Mouse (Mus musculus): Measurements from ENCODE around the gene Ptpn14. TPM values are rescaled to one million over a fixed set of nuclear protein-coding genes. Genes with fewer than 3 reads are reported as not detected.
"Not testable (repeated sequence)": the region's sequence is repeated elsewhere in the genome, so short reads cannot be mapped to it uniquely, and the experiment has no call there.

The Ptpn14 gene
- polyA plus RNA-seq (2011; ENCODE audit: insufficient read length, low read depth, missing spikeins) = 57.3 and 64.4 TPM in 2 replicates

DNA sequence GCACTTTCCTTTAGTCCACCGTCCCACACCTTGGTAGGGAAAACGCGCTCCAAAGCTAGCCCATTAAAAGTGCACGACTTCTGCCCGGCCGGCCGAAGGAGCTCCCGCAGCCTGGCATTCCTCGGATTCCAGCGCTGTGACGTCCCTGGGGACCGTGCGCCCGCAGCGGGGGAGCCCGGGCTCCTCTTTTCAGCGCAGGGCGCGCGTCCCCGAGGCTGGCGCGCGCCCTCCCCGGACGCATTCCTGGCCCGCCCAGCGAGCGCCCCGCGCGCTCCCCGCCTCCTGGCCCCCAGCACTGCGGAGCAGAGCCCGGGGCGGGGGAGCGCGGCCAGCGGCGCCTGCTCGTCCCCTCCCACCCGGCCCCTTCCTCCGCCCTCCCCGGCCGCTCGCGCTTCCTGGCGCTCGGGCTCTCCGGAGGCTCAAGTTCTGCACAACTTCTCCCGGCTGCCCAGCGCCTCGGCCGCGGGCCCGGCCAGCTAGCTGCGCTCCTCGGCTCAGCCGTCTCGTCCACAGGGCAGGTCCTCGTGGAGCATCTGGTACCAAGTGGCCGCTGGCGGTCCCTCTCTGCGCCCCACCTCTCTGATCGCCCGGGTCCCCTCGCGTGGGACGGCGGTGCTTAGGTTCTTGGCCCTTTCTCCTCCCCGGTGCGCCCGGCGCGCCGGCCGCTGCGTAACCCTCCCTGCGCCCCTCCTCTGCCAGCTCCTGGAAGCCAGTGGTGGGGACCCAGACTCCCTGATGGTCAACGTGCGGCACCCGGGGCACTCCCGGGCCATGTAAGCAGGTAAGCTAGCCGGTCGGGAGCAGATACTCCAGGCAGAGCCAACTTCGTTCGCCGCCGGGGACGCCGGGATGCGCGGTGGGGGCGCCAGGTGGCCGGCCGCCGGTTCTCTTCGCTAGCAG is at the start of gene Ptpn14:
Gene Ptpn14 (plus strand): TSS at position 385 of the 900 bp plus-strand sequence.
- TF ChIP-seq CTCF (IDR thresholded peaks at IDR 0.05; ENCODE audit: borderline replicate concordance, insufficient read depth, low read length) = no peak
- peak; percentile 77 for TF ChIP-seq POLR2A (IDR thresholded peaks at IDR 0.05; ENCODE audit: low read depth, low read length)

DNA sequence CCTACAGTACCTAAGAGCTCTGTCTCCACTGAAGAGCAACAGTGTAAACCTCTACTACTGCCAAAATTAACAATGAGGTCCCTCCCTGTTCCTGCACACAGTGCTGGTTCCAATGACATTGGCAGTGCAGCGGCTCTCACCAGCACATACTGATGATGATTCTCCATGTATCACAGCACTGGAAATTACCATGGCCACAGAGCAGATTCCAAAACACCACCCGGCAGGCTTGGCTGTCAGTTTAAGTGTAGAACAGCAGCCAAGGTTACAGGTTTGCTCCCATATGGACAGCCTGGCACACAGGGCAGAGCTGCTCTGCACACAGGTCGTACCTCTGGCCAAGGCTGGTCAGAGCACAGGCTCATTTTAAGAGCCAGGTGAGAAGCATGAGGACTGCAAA is 48.5 kb upstream of the Ptpn14 start:
- H3K27ac ChIP-seq (ENCODE audit: insufficient read depth, low read length) = no peak overlapping the region
- H3K4me1 ChIP-seq (ENCODE audit: control insufficient read depth, insufficient read depth, low read length) = no peaks in the 10 kb centered on the region
- H3K4me3 ChIP-seq (ENCODE audit: insufficient read depth, low read length) = no peak overlapping the region
- no peak for TF ChIP-seq CTCF (IDR thresholded peaks at IDR 0.05; ENCODE audit: borderline replicate concordance, insufficient read depth, low read length)
- no peak for TF ChIP-seq POLR2A (IDR thresholded peaks at IDR 0.05; ENCODE audit: low read depth, low read length)

More for the DNA sequence above, at the start of gene Ptpn14:
- Histone ChIP-seq H3K4me1 (ENCODE audit: control insufficient read depth, insufficient read depth, low read length) (peaks cover 5% of the 10 kb centered on the region; the same call in 1 of the 2 replicates), H3K4me3 (ENCODE audit: insufficient read depth, low read length) (peak within 1 kb of the TSS; percentile 98), H3K27ac (ENCODE audit: insufficient read depth, low read length) (peak within 1 kb of the TSS; percentile 99)

- Histone ChIP-seq H3K4me1 (ENCODE audit: control insufficient read depth, insufficient read depth, low read length) (peaks cover 14% of the 10 kb centered on the region), H3K27ac (ENCODE audit: insufficient read depth, low read length) (no peak overlapping the region), H3K4me3 (ENCODE audit: insufficient read depth, low read length) (no peak overlapping the region)
- TF ChIP-seq CTCF (IDR thresholded peaks at IDR 0.05; ENCODE audit: borderline replicate concordance, insufficient read depth, low read length) (no peak), POLR2A (IDR thresholded peaks at IDR 0.05; ENCODE audit: low read depth, low read length) (no peak)
Observed at GRCm38 (mm10) chr1:189684786-189685415, 43.2 kb upstream of the Ptpn14 start.

DNA sequence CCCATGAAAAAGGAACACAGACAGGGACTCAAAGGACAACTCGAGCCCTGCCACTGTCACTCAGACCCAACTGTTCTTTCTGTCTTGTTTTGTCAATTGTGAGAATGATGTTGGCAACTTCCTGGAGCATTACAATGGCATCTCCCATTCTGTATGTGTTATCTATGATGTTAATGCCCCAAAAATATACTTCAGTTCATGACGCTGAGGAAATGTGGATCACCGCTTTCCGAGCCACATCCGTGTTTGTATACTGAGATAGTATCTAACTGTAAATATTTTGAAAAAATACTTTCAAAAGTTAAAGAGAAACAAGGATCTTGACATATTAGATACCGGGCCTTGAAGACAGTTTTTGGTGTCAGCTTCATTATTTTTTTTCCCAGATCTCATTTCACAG is 42.0 kb upstream of the Ptpn14 start:
- H3K4me1 ChIP-seq (ENCODE audit: control insufficient read depth, insufficient read depth, low read length) = peaks cover 14% of the 10 kb centered on the region
- H3K4me3 ChIP-seq (ENCODE audit: insufficient read depth, low read length) = no peak overlapping the region
- TF ChIP-seq CTCF (IDR thresholded peaks at IDR 0.05; ENCODE audit: borderline replicate concordance, insufficient read depth, low read length) (no peak), POLR2A (IDR thresholded peaks at IDR 0.05; ENCODE audit: low read depth, low read length) (no peak)
- H3K27ac ChIP-seq (ENCODE audit: insufficient read depth, low read length) = no peak overlapping the region

DNA sequence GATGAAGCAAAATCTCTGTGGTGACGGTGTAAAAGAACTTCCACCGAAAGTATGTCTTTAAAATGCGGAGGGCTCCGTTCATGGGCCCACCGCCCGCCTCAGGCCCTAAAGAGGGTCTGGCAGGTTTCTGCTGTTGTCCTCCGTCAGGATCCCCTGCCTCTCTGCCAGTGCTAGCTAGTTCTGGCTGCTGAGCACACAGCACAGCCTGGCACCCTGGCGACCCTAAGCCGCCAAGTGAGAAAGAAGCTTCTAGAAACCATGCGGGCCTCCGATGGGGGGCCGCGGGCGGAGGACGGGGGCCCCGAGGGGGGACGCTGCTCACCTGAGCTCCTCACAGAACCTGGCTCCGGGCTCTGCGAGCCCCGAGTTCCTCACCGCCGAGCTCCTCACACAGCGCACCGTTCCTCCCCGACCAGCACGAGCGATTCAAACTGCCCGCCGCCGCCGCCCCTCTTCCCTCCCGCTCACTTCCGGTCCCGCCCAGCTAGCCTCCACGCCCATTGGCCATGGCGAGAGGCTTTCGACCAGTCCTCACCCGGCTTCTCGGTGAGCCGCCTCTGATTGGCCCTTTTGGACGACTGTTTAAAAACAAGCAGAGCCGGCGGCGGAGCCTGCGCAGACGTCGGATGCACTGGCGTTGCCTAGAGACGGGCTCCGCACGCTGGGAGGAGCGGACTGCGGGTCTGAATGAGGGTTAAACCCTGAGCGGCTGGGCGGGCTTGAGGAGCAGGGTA is 40.2 kb upstream of the Ptpn14 start, which contains the start of gene Cenpf:
Gene Cenpf (minus strand): TSS at position 433 of the 734 bp plus-strand sequence.
- Histone ChIP-seq H3K27ac (ENCODE audit: insufficient read depth, low read length) (no peak within 1 kb of the TSS), H3K4me3 (ENCODE audit: insufficient read depth, low read length) (peak within 1 kb of the TSS; percentile 89)
- no peak; the same call in none of the 2 replicates for TF ChIP-seq POLR2A (IDR thresholded peaks at IDR 0.05; ENCODE audit: low read depth, low read length)
- no peak for TF ChIP-seq CTCF (IDR thresholded peaks at IDR 0.05; ENCODE audit: borderline replicate concordance, insufficient read depth, low read length)

GRCm38 (mm10) chr1:189688388-189688750 is 39.7 kb upstream of the Ptpn14 start:
- H3K4me1 ChIP-seq (ENCODE audit: control insufficient read depth, insufficient read depth, low read length) = peaks cover 14% of the 10 kb centered on the region
- peak overlapping the region; percentile 59 for H3K4me3 ChIP-seq (ENCODE audit: insufficient read depth, low read length)
- no peak for TF ChIP-seq CTCF (IDR thresholded peaks at IDR 0.05; ENCODE audit: borderline replicate concordance, insufficient read depth, low read length)
- TF ChIP-seq POLR2A (IDR thresholded peaks at IDR 0.05; ENCODE audit: low read depth, low read length) = no peak
- no peak overlapping the region for H3K27ac ChIP-seq (ENCODE audit: insufficient read depth, low read length)

More for the DNA sequence above, 40.2 kb upstream of the Ptpn14 start, which contains the start of gene Cenpf:
- peaks cover 14% of the 10 kb centered on the region for H3K4me1 ChIP-seq (ENCODE audit: control insufficient read depth, insufficient read depth, low read length)

- Histone ChIP-seq H3K4me1 (ENCODE audit: control insufficient read depth, insufficient read depth, low read length) (peaks cover 14% of the 10 kb centered on the region), H3K4me3 (ENCODE audit: insufficient read depth, low read length) (peak overlapping the region; percentile 59; the same call in 1 of the 2 replicates), H3K27ac (ENCODE audit: insufficient read depth, low read length) (no peak overlapping the region)
- no peak for TF ChIP-seq CTCF (IDR thresholded peaks at IDR 0.05; ENCODE audit: borderline replicate concordance, insufficient read depth, low read length)
- no peak for TF ChIP-seq POLR2A (IDR thresholded peaks at IDR 0.05; ENCODE audit: low read depth, low read length)
Observed at GRCm38 (mm10) chr1:189689050-189689833, 38.8 kb upstream of the Ptpn14 start.

GRCm38 (mm10) chr1:189692442-189692841 is 35.6 kb upstream of the Ptpn14 start:
- not testable (repeated sequence) for H3K27ac ChIP-seq (ENCODE audit: insufficient read depth, low read length); H3K4me3 ChIP-seq (ENCODE audit: insufficient read depth, low read length); H3K4me1 ChIP-seq (ENCODE audit: control insufficient read depth, insufficient read depth, low read length)

DNA sequence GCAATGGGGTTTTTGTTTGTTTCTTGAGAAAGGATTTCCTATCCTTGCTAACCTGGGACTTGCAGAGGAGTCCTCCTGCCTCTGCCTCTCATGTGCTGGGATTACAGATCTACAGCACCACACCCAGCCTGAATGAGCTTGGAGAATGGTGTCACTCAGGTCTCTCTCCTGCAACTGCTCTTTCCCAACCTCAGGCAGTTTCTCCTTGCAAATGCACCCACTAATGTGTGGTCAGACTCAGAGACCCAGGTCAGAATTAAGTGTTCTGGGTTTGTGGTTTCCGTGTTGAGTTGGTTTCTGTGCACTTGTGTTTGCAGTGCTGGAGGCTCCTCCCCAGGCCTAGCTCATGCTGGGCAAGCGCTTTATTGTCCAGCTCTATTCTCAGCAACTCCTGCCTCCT is 33.7 kb upstream of the Ptpn14 start:
- Histone ChIP-seq H3K4me3 (ENCODE audit: insufficient read depth, low read length) (no peak overlapping the region), H3K27ac (ENCODE audit: insufficient read depth, low read length) (no peak overlapping the region), H3K4me1 (ENCODE audit: control insufficient read depth, insufficient read depth, low read length) (peaks cover 2% of the 10 kb centered on the region; the same call in 1 of the 2 replicates)
- TF ChIP-seq POLR2A (IDR thresholded peaks at IDR 0.05; ENCODE audit: low read depth, low read length) (no peak), CTCF (IDR thresholded peaks at IDR 0.05; ENCODE audit: borderline replicate concordance, insufficient read depth, low read length) (no peak)

Measured in embryonic fibroblast, embryonic 13.5 days (primary cell).